Mouse (Mus musculus) urinary bladder, postnatal 0 days (tissue): ENCODE results near the gene A730071L15Rik. TPM values are rescaled to one million over a fixed set of nuclear protein-coding genes. Genes with fewer than 3 reads are reported as not detected.

Experiments used
- polyA plus RNA-seq: library from polyadenylated mRNA; unstranded; fragments of >200 nt; fragmentation: Nextera tagmentation; extraction: Ambion mirVana; gene quantifications from 2 replicates; pipeline ENCODE4 v1.2.1, GENCODE M21; 2015

The A730071L15Rik gene
- polyA plus RNA-seq: 0.11 and 0.40 TPM in 2 replicates

DNA sequence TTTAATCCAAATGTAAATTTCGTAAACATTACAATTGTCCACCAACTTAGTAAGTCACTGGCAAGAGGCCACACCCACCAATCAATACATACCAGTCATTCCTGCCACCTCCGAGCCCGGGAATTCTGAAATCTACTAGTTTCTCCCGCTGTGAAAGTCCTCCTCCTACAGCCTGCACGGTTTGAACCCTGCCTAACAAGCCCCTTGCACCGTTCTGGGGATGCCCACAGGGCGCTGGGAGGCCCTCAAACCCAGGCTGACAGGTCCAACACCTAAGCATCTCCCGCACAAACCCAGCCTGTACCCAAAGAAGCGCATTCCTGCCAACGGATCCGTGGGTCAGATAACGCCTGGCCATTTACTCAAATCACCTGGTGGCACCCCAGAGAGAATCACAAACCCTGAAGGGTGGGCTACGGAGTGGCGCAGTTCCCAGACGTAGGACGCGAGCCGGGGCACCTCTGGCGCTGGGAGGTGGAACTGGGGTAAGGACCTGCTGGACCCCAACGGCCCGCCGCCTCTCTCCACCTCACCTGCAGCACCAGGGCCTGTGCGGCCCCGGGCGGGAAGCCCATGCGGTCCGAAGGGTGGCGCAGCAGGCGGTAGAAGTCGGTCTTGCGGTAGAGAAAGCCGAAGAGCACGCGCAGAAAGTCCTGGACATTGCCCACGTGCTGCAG, at the start of gene A730071L15Rik:
Gene A730071L15Rik (plus strand): TSS at position 620 of the 677 bp plus-strand sequence.

DNA sequence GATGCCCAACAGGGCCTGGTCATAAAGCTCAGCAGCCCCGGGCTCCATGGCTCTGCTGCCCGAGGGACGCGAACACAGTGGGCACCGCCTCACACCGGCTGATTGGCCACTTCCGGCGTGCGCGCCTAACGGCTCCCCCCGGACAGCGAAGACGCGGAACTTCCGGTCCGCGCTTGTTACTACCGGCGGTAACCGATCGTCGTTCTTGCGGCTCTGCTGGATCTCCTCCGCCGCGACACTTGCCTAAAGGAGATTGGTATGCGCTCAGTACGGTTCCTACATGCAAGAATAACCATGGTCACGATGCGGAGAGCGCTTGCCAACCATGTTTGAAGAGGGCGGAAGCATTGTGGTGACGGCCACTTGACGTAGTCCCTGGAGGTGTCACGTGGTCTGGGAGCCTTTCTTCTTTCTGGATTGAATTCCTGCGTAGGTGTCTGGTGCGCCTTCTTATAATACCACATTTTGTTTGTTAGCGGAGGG, 299 bp downstream of the A730071L15Rik start, which contains the start of gene Nudcd3:
Gene Nudcd3 (minus strand): TSS at position 329 of the 483 bp plus-strand sequence.

DNA sequence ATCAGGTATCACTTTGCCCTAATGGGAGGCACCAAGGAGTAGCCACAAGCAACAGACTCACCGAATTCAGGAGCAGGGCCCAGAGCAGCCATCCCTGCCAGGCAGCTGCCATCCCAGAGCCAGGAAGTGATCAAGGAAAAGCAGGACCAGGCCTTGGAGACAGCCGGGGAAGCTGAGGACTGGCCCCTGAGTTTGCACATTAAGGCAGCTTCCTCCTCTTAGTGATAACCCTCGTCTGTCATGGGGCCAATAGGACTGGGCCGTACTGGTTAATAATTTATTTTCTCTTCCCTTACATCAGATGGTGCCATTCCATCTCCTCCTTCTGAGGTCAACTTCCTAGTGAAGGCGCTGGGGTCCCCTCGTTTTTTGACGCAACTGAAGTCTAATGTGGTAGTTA, 30.2 kb downstream of the A730071L15Rik start, which contains the start of gene Npc1l1:
Gene Npc1l1 (minus strand): TSS at position 132 of the 400 bp plus-strand sequence.

Other genes starting within 250 kb of the A730071L15Rik start
- gene Gck, start 249.9 kb upstream of the A730071L15Rik start, polyA plus RNA-seq: 0.23 and 0.87 TPM in 2 replicates
- gene Ykt6, start 244.3 kb upstream of the A730071L15Rik start, polyA plus RNA-seq: 34.7 and 35.9 TPM in 2 replicates
- gene Camk2b, start 133.7 kb upstream of the A730071L15Rik start, polyA plus RNA-seq: 1.1 and 1.2 TPM in 2 replicates
- gene Nudcd3, start 386 bp downstream of the A730071L15Rik start, polyA plus RNA-seq: 29.0 and 29.7 TPM in 2 replicates
- gene Npc1l1, start 30.1 kb downstream of the A730071L15Rik start, polyA plus RNA-seq: not detected in 2 replicates
- gene Ddx56, start 67.7 kb downstream of the A730071L15Rik start, polyA plus RNA-seq: 49.8 and 50.4 TPM in 2 replicates
- gene Tmed4, start 74.8 kb downstream of the A730071L15Rik start, polyA plus RNA-seq: 60.3 and 62.7 TPM in 2 replicates
- 79.5 and 88.6 TPM in 2 replicates for gene Ogdh, start 91.6 kb downstream of the A730071L15Rik start, polyA plus RNA-seq
- gene Zmiz2, start 189.0 kb downstream of the A730071L15Rik start, polyA plus RNA-seq: 5.5 and 6.1 TPM in 2 replicates
- 4,730 and 5,487 TPM in 2 replicates for gene Ppia, start 215.4 kb downstream of the A730071L15Rik start, polyA plus RNA-seq
- 150 and 156 TPM in 2 replicates for gene H2afv, start 244.4 kb downstream of the A730071L15Rik start, polyA plus RNA-seq